Mouse (Mus musculus): Measurements from ENCODE around the gene Atp2a2.

Gene Atp2a2

GRCm38 (mm10) chr5:122409692-122410645 is 92.1 kb downstream of the Atp2a2 start:
- DNase-seq (ENCODE audit: low spot score) = no peak

DNA sequence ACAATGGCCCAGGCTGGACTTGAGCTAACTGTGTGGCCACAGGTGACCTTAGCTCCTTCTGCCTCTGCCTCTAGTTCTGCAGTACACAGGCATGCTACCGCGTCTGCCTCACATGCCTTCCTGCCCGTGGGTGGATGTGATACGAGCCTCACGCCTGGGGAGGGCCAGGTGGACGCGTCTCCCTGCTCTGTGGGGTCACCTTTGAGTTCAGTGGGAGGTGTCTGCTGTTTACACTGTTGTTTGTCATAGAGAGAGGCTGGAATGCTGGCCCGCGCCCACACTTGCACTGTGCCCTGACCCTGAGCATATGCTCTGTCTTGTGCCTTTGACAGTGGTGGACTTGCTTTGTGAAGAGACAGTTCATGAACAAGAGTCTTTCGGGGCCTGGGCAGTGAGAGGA is 96.5 kb downstream of the Atp2a2 start:
- DNase-seq (ENCODE audit: low spot score) = no peak
